Mouse (Mus musculus) intestine, embryonic 16.5 days (tissue): ENCODE data around the gene Ano1. TPM values are rescaled to one million over a fixed set of nuclear protein-coding genes. Genes with fewer than 3 reads are reported as not detected.

ENCODE experiments used
- ATAC-seq: fragments of 200-750 bp; cut with Nextera tagmentation; 2 replicates; pipeline ENCODE4 v1.8.0; 2017; ENCODE audit warnings: moderate TSS enrichment, moderate library complexity
- H3K27ac ChIP-seq: fragments of 300-500 bp; sonication (generic); 2 replicates; pipeline ENCODE4 v1.5.1; 2014; ENCODE audit warnings: mild to moderate bottlenecking, low read length
- H3K27me3 ChIP-seq: fragments of 300-500 bp; sonication (generic); replicated peaks from 2 replicates; pipeline ENCODE4 v1.6.1; 2014; ENCODE audit warnings: low read length, control low read depth, mixed read lengths; ENCODE audit not compliant: control insufficient read depth, insufficient read depth
- H3K36me3 ChIP-seq: fragments of 300-500 bp; sonication (generic); 2 replicates; pipeline ENCODE4 v1.6.1; 2014; ENCODE audit warnings: low read length, control low read depth; ENCODE audit not compliant: control insufficient read depth, insufficient read depth
- H3K4me1 ChIP-seq: fragments of 300-500 bp; sonication (generic); 2 replicates; pipeline ENCODE4 v1.6.1; 2014; ENCODE audit warnings: low read length, control low read depth, mixed read lengths; ENCODE audit not compliant: control insufficient read depth, insufficient read depth
- H3K4me2 ChIP-seq: fragments of 300-500 bp; sonication (generic); 2 replicates; pipeline ENCODE4 v1.6.1; 2014; ENCODE audit warnings: low read depth, low read length, control low read depth
- H3K4me3 ChIP-seq: fragments of 300-500 bp; sonication (generic); 2 replicates; pipeline ENCODE4 v1.5.1; 2014; ENCODE audit warnings: mild to moderate bottlenecking, low read length
- H3K9ac ChIP-seq: fragments of 300-500 bp; sonication (generic); 2 replicates; pipeline ENCODE4 v1.6.1; 2014; ENCODE audit warnings: low read depth, low read length
- H3K9me3 ChIP-seq: fragments of 300-500 bp; sonication (generic); 2 replicates; pipeline ENCODE4 v1.6.1; 2016; ENCODE audit warnings: low read length, control low read depth; ENCODE audit not compliant: control insufficient read depth
- WGBS: fragments of 180-500 bp; shearing (Covaris S2); extraction: QIAGEN DNeasy Blood & Tissue Kit; methylation state at CpG from one replicate; pipeline ENCODE4 v1.1.7; 2014; 5-methylcytosine and 5-hydroxymethylcytosine counted together
- polyA plus RNA-seq: library from polyadenylated mRNA; unstranded; fragments of >200 nt; fragmentation: Nextera tagmentation; extraction: Ambion mirVana; gene quantifications from 2 replicates; pipeline ENCODE4 v1.2.1, GENCODE M21; 2015

Gene Ano1
- polyA plus RNA-seq, 1 experiment from 2014 or later: 19.9 TPM

GRCm38 (mm10) chr7:144738357-144738798 is 13.4 kb downstream of the Ano1 start:
- Histone ChIP-seq H3K9me3 (no peaks in the 10 kb centered on the region), H3K9ac (peak overlapping the region; percentile 67), H3K27me3 (peaks cover 5% of the 10 kb centered on the region; the same call in 1 of the 2 replicates), H3K4me2 (peak overlapping the region; percentile 88), H3K27ac (peak overlapping the region; percentile 48), H3K4me1 (peaks cover 34% of the 10 kb centered on the region), H3K4me3 (peak overlapping the region; percentile 49), H3K36me3 (no peaks in the 10 kb centered on the region)
- 2% methylated on average over 33 of the region's 33 CpGs for WGBS
- peak; percentile 42; the same call in 1 of the 2 replicates for ATAC-seq

GRCm38 (mm10) chr7:144731897-144732291 is 19.9 kb downstream of the Ano1 start:
- Histone ChIP-seq H3K27me3 (no peaks in the 10 kb centered on the region), H3K4me3 (no peak overlapping the region), H3K9me3 (no peaks in the 10 kb centered on the region), H3K9ac (no peak overlapping the region), H3K4me1 (peaks cover 11% of the 10 kb centered on the region), H3K27ac (no peak overlapping the region), H3K4me2 (no peak overlapping the region), H3K36me3 (no peaks in the 10 kb centered on the region)
- ATAC-seq: peak; percentile 94
- 25% methylated on average over 4 of the region's 4 CpGs for WGBS

DNA sequence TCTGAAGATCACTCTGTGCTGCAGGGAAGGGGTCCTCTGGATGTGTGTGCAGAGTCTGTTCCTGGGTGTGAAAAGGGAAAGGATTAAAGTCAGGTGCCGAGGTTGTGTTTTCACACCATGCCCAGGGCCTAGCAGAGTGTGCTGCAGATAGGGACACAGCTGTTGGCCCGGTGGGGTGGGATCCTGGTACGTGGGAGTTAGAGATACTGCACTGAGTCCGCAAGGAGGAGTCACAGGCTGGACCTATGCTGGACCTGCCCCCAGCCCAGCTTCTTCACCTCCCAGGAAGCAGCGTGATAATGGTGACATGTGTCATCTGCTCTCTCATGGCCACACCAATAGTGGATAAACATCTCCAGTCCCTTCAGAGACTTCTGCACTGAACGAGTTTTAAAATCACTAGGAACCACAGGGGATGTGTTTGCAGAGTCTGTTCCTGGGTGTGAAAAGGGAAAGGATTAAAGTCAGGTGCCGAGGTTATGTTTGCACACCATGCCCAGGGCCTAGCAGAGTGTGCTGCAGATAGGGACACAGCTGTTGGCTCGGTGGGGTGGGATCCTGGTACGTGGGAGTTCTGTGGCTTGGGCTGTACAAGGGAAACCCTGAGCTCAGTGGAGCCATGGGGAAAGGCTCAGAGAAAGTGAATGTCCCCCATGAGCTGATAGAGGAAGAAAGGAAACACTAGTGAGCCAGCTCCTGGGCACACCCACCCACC is 20.4 kb downstream of the Ano1 start:
- peak; percentile 78 for ATAC-seq
- Histone ChIP-seq H3K36me3 (no peaks in the 10 kb centered on the region), H3K27ac (no peak overlapping the region), H3K27me3 (no peaks in the 10 kb centered on the region), H3K4me2 (no peak overlapping the region), H3K4me1 (peaks cover 10% of the 10 kb centered on the region), H3K4me3 (no peak overlapping the region), H3K9me3 (no peaks in the 10 kb centered on the region), H3K9ac (no peak overlapping the region)
- WGBS: 42% methylated on average over 9 of the region's 9 CpGs

- Histone ChIP-seq H3K9me3 (no peaks in the 10 kb centered on the region), H3K9ac (no peak overlapping the region), H3K36me3 (no peaks in the 10 kb centered on the region), H3K4me3 (no peak overlapping the region), H3K27me3 (no peaks in the 10 kb centered on the region), H3K4me2 (no peak overlapping the region), H3K27ac (no peak overlapping the region), H3K4me1 (no peaks in the 10 kb centered on the region)
- peak; percentile 48; the same call in 1 of the 2 replicates for ATAC-seq
- 25% methylated on average over 1 of the region's 1 CpGs for WGBS
These were observed 27.5 kb downstream of the Ano1 start for GRCm38 (mm10) chr7:144724283-144724682.

DNA sequence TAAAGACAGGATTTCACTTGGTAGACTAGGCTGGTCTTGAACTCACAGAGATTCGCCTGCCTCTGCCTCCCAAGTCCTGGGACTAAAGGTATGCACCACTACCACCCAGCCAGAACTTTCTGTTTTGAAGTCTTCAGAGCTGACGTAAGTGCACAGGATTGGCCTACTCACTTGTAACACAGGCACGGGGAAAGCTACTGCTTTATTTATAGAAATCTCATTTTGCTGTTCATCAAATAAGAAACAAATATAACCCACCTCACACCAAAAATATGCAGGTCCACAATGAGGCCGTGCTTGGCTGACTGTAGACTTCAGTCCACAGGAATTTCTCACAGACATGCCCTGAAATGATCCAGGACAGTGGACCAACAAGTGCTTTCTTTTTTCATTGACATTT is 31.8 kb downstream of the Ano1 start:
- no peaks in the 10 kb centered on the region for H3K9me3 ChIP-seq
- no peak overlapping the region for H3K9ac ChIP-seq
- WGBS: 68% methylated on average over 4 of the region's 4 CpGs
- H3K27me3 ChIP-seq: no peaks in the 10 kb centered on the region
- no peak overlapping the region for H3K4me2 ChIP-seq
- H3K36me3 ChIP-seq: no peaks in the 10 kb centered on the region
- no peak for ATAC-seq
- no peak overlapping the region for H3K4me3 ChIP-seq
- H3K27ac ChIP-seq: no peak overlapping the region
- H3K4me1 ChIP-seq: no peaks in the 10 kb centered on the region

GRCm38 (mm10) chr7:144717736-144718135 is 34.0 kb downstream of the Ano1 start:
- Histone ChIP-seq H3K27ac (no peak overlapping the region), H3K4me1 (no peaks in the 10 kb centered on the region), H3K36me3 (no peaks in the 10 kb centered on the region), H3K9ac (no peak overlapping the region), H3K27me3 (no peaks in the 10 kb centered on the region), H3K9me3 (no peaks in the 10 kb centered on the region), H3K4me2 (no peak overlapping the region), H3K4me3 (no peak overlapping the region)
- 85% methylated on average over 5 of the region's 5 CpGs for WGBS
- ATAC-seq: no peak

DNA sequence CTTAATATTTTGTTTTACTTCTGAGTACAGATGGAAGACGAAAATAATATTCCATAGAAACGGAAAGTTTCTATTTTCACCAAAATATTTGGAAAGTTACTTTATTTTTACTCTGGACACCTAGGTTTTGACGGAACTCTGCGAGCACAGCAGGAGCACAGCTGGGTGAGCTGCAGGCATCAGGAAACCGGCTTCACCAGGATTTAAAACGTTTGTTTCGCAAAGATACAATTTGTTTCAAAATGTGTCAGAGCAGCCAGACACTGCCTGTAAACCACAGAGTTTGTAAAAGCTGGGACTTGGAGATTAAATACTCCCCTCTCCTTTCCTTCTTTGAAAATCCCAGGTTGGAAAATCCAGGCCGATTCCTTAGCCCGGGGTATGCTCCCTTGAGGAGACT is 53.9 kb downstream of the Ano1 start:
- H3K4me2 ChIP-seq: no peak overlapping the region
- H3K4me3 ChIP-seq: no peak overlapping the region
- no peaks in the 10 kb centered on the region for H3K36me3 ChIP-seq
- H3K4me1 ChIP-seq: no peaks in the 10 kb centered on the region
- H3K9ac ChIP-seq: no peak overlapping the region
- no peak for ATAC-seq
- H3K9me3 ChIP-seq: no peaks in the 10 kb centered on the region
- WGBS: 45% methylated on average over 9 of the region's 9 CpGs
- no peak overlapping the region for H3K27ac ChIP-seq
- H3K27me3 ChIP-seq: no peaks in the 10 kb centered on the region

- no peaks in the 10 kb centered on the region for H3K9me3 ChIP-seq
- WGBS: 71% methylated on average over 7 of the region's 7 CpGs
- no peak overlapping the region for H3K4me3 ChIP-seq
- no peaks in the 10 kb centered on the region for H3K27me3 ChIP-seq
- no peak; the same call in 1 of the 2 replicates for ATAC-seq
- H3K4me2 ChIP-seq: no peak overlapping the region
- no peaks in the 10 kb centered on the region for H3K36me3 ChIP-seq
- H3K27ac ChIP-seq: no peak overlapping the region
- H3K9ac ChIP-seq: no peak overlapping the region
- no peaks in the 10 kb centered on the region for H3K4me1 ChIP-seq
These were observed 54.7 kb downstream of the Ano1 start for GRCm38 (mm10) chr7:144696764-144697704.

DNA sequence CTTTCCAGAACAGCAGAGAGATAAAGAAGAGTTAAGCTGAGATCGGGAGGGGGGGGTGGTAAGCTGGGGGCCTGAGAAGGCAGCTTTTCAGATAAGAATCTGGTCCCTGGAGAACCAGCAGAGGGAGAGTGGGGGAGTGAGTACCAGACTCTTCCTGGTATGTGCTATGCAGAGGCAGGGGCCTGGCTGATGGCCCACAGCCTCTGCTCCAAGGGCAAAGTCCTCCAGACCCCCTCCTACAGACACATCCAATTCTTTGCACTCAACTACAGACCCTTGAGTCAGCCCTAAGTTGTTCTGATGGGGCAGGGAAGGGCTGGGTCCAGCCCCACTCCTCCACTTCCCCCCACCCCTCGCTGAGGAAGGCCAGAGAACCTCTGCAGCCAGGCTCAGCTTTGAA is 61.9 kb downstream of the Ano1 start:
- no peaks in the 10 kb centered on the region for H3K9me3 ChIP-seq
- H3K27ac ChIP-seq: peak overlapping the region; percentile 47
- peaks cover 10% of the 10 kb centered on the region for H3K4me1 ChIP-seq
- no peak overlapping the region for H3K4me3 ChIP-seq
- 30% methylated on average over 2 of the region's 2 CpGs for WGBS
- peak; percentile 58 for ATAC-seq
- H3K4me2 ChIP-seq: no peak overlapping the region
- H3K9ac ChIP-seq: no peak overlapping the region
- H3K27me3 ChIP-seq: no peaks in the 10 kb centered on the region
- no peaks in the 10 kb centered on the region for H3K36me3 ChIP-seq
